Mouse (Mus musculus) large intestine, adult 2 months (tissue): ENCODE measurements around the gene Ank2. TPM values are rescaled to one million over a fixed set of nuclear protein-coding genes. Genes with fewer than 3 reads are reported as not detected.

Experiments
- DNase-seq: peaks from one replicate; pipeline ENCODE4 v3.0.0-alpha.2; 2012; ENCODE audit warnings: low read depth, low spot score
- WGBS: fragments of 180-500 bp; shearing (Covaris S2); methylation state at CpG from one replicate; pipeline ENCODE4 v1.1.7; 2018; 5-methylcytosine and 5-hydroxymethylcytosine counted together
- polyA plus RNA-seq: library from polyadenylated mRNA; depleted of rRNA; stranded (reverse); fragments of >200 nt; gene quantifications from 2 replicates; pipeline ENCODE4 v1.2.3, GENCODE M21; 2012

The Ank2 gene
- polyA plus RNA-seq, 1 experiment, result 2.9 TPM

DNA sequence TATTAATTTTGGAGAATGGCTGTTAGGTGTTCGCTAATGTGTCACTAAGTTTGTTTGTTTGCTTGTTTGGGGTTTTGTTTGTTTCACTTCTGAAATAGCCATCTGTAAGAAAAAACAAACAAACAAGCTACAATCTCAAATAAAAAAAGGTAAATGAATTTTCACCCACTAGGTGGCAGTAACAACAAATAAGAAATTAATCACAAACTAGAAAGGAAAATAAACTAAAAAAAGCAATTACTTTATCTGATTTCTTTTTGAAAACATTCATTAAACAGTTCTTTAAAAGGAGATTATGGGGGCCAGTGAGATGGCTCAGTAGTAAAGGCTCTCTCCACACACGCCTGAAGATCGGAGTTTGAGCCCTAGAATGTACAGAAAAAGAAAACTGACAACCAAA, 189.1 kb downstream of the Ank2 start:
- DNase-seq, result no peak
- WGBS, result 76% methylated on average over 3 of the region's 3 CpGs

DNA sequence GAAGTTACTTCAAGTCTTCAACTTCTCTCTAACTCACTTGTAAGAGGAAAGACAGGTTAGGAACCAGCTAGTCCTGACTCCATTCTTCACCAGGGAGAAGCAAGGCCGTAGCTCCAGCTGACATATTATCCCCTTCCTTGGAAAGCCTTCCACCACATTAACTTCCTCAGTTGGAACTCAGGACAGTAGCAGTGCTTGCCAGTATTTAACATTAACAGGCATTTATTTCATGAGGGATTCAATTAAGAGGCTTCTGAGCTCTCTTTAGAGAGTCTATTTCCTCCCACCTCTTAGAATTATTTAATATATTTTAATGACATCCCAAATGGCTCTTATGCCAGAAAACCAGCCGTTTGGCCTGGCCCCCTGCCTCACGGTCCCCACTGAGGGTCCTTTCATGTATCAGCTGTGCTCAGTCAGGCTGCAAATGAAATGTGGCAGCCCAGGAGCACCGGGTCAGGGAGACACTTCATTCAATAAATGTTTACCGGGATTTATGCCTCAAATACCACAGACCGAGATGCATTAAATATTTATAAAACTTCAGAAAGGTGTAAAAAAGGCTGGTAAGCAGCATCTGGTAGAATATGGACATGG, 195.1 kb downstream of the Ank2 start:
- no peak for DNase-seq
- 64% methylated on average over 6 of the region's 6 CpGs for WGBS

DNA sequence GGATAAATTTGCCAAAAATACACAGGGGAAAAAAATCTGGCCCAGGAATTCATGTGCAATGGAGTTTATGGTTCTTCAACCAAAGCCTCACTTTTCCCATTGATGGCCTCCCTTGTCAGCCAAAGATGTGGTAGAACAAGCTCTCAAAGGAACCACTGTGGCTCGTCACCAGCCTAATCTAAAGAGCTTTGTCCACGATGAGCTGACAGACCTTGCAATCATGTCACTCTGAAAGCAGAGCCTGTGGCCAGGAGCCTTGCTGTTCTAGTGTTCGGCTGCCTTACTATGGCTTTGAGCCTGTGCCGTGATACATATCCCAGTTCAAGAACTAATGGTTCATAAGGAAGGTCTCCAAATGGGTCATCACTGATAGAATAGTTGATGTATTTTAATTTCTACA, 196.1 kb downstream of the Ank2 start:
- DNase-seq, result no peak
- 89% methylated on average over 4 of the region's 4 CpGs for whole genome bisulfite sequencing

DNA sequence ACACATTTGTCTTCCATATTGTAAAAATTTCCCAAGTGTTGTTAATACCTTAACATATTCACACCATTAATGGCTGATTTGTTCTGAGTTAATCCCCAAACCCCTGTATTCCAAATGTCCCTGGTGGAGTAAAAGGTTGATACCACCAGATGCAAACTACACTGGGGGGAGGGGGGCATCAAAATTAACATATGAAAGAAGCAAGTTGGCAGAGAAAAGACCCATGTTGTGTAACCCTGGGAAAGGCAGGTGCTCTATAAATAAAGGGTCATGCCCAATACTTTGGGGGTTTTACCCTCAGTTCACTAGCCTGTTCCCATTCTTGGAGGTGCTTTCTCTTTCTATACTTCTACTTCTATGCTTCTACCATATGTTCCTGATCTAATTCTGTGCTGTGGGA, 198.4 kb downstream of the Ank2 start:
- no peak for DNase-seq

DNA sequence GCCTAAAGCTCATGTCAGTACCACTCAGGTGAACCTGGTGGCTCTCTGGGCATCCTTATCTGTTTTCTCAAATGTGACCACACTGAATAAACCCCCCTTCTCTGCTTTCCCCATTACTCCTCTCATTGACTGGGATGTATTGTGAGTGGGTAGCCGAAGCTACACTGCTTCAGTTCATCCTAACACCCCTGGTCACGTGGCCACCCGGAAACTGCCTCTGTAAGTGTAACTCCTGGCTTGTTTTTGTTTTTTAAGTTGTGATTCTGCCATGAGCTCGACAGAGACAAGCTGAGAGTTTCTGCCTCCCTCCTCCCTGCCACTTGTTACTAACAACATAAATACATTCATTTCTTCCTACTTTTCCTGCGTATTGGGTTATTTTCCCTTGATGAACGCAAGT, 203.2 kb downstream of the Ank2 start:
- no peak for DNase-seq
- 74% methylated on average over 6 of the region's 6 CpGs for WGBS

DNA sequence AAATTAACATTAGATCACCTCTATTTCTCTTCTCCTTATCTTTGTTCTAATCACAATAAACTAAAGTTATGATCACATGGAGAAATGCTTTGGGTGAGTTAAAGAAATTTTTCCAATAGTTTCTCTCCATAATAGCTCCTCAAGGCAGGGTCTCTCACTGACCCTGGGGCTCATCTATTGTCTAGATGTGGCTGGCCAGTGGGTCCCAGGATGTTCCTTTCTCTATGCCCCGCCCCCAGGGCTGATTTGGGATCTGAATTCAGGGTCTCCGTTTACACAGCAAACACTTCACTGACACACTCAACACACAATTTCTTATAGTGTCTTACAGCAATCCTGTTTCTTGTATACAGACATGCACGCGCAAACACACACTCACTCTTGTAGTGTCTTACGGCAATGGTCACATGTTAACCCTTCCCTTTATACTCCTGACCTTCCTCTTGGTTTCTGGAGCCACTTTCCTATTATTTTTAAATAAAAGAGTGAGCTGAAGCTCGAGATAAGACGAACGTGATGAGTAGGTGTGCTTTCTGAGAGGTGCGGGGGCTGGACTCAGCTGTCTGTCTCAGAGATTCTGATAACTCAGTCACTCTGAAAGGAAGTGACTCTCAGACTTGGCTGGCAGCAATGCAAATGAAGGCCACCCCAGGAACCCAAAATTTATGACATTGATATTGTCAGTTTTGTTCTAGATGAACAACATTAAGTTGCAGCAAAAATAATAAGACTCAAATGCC, 204.4 kb downstream of the Ank2 start:
- WGBS, result 69% methylated on average over 9 of the region's 9 CpGs
- no peak for DNase-seq

DNA sequence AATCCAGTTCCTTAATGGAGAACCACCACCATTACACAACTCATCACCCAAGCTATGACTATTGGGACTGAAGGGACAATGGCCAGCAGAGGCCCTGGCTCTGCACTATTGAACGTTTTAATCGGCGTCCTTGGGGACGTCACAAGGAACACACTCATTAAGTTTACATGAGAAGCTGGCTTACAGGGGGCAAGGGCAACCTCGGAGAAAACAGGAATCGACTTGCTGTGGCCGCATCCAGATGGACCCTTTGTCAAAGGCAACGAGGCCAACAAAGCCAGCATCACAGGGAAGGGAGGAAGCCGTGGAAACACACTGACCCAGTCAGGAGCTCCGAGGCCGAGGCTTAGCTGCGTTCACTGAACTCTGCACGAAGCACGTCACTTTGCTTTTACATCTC, 205.1 kb downstream of the Ank2 start:
- no peak for DNase-seq
- 89% methylated on average over 14 of the region's 14 CpGs for WGBS

DNA sequence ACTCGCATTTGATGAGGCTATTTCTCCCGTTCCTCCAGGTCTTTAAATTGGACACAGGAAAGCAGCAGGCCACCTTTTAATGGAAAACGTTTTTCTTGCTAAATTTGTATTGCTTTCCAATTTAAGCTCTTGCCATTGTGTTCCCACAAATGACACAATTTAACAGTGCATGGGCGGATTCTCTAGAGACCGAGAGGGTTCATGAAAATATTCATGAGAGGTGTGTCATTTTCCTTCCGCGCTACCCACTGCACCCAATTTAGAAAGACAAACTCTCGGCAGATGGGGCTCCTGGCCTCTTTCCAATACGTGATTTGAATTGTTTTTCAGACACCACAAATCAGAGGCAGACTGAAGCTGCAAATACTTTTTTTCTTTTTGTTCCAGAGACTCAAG, 205.7 kb downstream of the Ank2 start:
- no peak for DNase-seq
- WGBS, result 78% methylated on average over 9 of the region's 9 CpGs

DNA sequence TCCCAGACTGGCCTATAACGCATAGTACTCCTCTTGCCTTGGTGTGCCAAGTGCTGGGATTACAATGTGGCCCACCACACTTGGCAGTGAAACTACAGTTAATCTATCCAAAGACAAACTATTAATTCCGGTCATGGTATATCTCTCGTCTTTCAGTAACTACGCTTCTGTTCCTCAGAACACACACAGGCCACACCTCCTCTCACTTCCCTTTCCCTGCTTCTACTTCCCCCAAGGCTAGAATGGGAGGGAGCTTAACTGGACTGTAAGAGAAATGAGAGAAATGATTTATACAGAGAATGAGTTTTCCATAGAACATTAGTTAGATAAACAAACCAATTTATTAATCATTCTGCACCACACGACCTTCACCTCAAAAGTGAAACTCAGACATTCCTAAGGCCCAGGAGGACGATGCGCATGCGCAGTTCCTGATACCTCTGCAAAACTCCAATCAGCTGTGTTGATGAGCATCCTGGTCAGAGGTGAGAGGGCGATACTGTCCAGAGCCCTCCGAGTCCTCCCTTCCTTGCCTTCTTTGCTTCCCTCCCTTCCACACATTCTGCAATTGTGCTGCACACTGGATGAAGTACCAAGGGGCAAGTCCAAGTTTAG, 206.2 kb downstream of the Ank2 start:
- DNase-seq, result no peak
- WGBS, result 90% methylated on average over 10 of the region's 10 CpGs

DNA sequence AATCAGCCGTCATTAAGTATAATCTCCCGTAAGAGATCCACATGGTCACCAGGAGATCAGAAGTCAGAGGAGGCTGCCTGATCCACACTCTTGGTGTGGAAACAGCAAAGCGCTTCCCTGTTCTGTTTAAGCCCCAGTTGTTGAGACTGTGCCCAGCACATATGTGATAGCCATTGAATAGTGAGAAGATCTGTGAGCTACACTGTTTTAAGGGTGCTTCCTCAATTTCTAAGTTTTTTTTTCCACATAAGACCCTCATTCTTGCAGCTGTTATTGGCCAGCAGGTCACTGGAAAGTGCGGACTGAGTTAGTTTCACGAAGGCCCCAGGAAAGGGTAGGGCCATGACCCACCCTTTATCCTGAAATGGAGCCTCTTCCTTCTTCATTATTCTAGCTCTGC, 216.9 kb downstream of the Ank2 start:
- no peak for DNase-seq

DNA sequence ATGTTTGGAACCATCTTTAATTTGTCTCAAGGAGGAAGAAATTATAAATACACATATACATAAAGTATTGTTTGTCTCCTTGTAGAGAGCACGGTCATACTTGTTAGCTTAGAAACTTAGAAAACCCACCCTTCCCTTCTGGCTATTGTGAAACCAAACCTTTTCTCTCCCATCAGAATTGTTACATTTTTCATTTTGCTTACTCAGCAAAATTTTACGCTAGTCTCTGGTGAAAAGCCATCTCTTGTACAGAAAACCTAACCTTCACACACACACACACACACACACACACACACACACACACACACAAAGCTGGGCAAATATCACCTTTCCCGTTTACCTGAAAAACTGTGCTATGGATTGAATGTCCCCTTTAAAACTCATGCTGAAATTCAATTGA, 217.8 kb downstream of the Ank2 start:
- WGBS, result 86% methylated on average over 3 of the region's 3 CpGs

More for the DNA sequence above, 216.9 kb downstream of the Ank2 start:
- 83% methylated on average over 5 of the region's 5 CpGs for WGBS

DNA sequence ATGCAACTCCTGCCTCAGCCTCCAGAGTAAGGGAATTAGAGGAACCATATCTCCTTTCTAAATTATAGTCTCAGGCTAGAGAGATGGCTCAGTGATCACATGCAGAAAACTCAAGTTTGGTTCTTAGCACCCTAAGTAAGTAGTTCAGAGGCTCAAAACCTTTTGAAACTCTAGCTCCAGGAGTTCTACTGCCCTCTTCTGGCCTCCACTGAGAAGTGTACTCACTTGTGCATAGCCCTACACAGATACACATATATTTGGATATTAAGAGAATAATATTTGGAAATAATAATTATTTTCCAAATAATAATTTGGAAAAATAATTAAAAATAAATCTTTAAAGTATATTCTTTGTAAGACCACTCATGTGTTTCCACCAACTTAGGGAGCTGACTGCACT, 218.8 kb downstream of the Ank2 start:
- DNase-seq, result no peak

More for the DNA sequence above, 217.8 kb downstream of the Ank2 start:
- no peak for DNase-seq

DNA sequence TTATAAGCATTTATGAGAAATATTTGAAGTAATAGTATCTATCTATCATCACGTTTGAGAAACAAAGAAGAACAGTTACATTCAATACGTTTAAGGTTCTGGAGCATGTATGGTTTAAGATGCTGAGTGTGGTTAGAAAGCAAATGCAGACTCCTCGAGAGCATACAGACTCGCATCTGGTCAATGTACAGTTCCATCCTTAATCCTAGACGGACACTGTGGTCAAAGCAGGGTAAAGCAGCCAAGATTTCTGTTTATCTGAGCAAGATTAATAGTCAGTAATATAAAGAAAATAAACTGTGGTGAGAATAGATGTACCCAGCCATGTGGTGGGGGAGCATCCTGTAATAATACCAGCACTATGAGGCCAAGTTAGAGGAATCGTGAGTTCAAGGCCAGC, 223.2 kb downstream of the Ank2 start:
- 71% methylated on average over 6 of the region's 6 CpGs for WGBS
- DNase-seq, result no peak

DNA sequence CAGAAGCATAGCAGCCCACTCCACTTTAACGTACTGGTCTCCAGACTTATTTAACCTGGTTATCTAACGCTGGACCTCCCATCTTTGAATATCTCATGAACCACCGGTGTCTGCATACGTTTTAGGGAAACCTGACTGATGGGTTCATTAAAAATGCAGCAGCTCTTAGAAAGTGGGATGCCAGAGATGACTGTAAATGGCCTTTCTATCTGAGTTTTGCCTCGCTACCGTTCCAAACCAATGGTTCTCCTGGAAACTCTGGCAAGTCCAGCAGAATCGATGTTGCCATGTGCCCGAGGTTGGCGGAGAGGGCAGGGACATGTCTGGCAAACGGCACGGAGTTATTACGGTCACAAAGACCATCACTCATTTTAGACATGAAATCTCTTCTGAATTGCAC, 226.3 kb downstream of the Ank2 start:
- no peak for DNase-seq
- 94% methylated on average over 12 of the region's 12 CpGs for WGBS

DNA sequence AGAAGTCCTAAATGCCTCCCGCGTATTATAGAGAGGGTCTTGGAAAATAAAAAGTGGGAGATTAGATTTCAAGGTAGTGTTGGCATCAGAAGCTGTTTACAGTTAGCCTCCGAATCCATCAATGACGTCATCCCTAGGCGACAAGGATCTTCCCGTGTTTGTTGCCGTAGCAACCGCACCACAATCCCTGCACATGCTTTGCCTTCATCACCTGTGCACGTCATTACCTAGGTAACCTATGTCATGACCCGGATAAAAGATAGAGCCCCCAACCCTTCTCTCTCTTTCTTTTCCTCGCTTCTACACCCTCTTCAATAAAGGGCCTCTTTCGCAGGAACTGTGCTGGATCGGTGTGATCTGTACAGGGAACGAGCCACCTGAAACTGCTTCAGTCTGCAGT, 229.5 kb downstream of the Ank2 start:
- 89% methylated on average over 14 of the region's 14 CpGs for WGBS
- DNase-seq, result no peak

DNA sequence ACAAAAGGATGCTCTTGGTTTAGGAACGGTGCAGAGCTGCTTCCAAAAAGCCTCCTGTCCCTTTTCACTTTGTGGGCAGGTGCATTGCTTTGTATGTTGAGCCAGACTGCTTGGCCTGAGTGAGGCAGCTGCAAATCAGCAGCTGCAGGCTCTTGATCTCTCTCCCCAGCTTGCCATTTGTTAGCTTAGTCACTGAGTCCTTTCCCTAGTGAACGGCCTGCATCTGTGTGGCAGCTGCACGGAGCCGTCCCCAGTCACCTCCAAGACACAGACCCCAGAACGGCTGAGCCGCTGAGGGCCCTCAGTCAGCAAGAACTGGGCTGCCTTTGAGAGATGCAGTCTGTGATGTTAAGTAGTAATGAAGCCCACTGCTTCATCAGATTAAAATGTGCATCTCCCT, 231.3 kb downstream of the Ank2 start:
- no peak for DNase-seq
- 65% methylated on average over 6 of the region's 6 CpGs for WGBS

DNA sequence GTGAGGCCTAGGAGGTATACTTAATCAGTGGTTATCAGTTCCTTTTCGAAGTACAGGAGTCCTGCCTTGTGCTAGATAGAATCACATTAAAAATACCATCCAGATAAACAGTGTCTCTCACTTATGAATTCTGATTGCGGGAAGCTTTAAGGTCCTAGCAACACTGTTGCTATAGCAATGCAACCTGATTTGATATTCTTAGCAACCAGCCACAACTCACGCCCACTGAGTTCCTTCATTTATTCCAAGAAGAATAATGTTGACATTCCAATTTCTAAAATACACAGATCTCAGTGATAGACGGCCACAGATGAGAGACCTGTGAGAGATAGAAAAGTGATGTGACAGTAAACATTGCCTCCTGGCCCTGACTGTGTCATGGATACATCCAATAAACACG, 233.4 kb downstream of the Ank2 start:
- WGBS, result 59% methylated on average over 5 of the region's 5 CpGs
- DNase-seq, result no peak

DNA sequence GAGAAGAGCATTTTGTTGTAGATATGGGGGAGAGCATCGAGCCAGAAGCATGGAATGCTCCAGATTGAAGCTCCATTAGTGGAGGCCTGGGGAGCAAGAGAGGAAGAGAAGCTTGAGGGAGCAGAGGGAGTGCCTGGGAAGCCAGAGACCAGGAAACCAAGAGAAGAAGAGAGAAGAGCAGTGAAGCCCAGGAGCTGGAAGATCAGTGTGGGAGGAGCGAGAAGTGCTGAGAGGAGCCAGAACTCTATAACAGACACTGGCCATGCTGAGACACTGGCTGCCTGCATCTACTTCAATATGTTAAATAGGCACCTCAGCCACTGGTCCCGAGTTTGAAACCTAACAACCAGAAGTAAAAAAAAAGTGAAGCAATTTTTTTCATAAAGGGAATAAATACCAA, 234.0 kb downstream of the Ank2 start:
- no peak for DNase-seq
- WGBS, result 76% methylated on average over 3 of the region's 3 CpGs

DNA sequence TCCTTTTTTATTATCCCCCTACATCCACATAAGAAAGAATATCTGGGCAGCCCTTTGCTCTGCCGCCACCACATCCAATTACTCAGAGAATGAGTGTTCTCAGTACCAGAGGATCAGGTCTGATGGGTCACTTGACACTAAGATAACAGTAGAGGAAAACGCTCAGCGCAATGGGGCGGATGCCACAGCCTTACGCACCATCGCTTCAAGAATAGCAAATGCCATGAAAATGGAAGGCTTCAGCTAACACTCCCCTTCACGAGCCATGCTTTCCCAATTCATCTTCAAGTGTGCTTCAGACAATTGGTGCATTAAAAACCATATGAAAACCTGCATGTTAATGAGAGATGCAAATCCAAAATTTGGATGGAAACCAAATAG, 238.4 kb downstream of the Ank2 start:
- DNase-seq, result no peak
- 83% methylated on average over 7 of the region's 7 CpGs for WGBS

DNA sequence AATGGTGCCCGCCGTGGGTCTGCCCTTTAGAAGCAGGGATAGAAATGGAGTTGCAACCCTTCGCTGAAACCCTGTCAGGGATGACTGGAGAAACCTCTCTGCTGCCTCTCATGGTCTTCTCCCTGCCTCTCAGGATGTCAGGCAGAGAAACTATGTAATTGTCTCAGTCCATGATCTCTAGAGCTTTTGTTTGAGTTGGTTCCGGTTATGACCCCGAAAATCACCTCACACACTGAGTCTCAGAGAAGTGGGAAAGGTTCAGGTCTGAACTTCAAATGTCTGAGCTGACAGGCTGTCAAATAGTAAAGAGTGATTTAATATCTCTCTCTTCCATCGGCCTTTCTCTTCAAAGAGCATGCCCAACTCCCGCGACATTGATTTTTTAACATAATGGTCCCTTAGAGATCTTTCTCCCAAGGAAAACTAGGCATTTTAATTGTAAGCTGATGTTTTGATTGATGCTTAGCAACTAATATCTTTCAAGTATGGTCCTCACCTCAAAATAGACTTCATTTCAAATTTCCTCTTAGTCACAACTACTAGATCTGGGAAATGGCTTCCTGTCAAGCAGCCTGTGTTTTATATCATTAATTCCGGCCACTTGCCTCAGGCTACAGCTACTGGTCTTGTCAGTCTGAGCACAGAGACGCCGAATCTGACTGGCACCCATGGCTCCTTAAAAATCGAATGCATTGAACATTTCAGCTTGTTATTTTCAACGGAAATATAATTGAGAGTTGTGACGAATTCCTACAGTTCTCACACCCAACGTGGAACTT, 239.0 kb downstream of the Ank2 start:
- 78% methylated on average over 15 of the region's 15 CpGs for WGBS
- no peak for DNase-seq
